Mouse (Mus musculus): ENCODE measurements at regions not wholly inside any gene's neighbourhood (a gene's known extent, or its start where the extent isn't known, plus 50 kb on each side); places are given as distances from the start of the nearest gene placed in this dataset.

DNA sequence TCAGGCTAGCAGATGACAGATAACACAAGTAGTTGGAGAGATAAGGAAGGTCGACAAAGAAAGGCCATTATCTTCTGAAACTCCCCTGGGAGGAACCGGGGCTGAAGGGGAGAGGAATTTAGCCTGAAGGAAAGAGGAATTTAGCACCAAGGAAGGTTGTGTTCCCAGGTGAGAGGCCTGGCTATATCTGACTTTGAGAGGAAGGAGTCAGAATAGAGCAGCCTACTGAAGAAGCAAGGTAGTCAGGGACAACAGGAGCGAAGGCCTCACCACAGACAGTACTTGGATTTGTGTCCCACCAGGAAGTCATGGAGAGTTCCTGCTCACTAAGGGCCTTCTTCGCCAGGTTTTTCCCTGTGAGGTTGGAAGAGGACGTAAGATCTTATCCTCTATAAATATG is 102.2 kb downstream of the Tmco5 start:
- no peak for DNase-seq

DNA sequence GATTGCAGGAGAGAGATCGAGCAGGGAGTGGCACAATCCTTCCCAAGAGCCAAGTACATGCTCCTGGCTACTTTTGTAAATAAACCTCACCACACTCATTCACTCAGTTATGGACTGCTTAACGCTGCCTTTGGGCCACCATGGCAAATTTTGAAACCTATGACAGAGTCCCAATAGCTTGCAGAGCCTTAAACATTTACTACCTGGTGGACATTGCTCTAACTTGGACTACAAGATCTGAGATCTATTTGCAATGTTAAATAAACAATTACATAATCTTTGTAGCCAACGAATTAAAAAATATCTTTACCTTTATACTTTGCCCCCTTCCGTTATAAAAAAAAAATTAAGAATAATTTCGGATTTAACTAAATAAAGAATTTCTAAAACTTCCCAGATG is 104.9 kb downstream of the Tmco5 start:
- no peak for DNase-seq

DNA sequence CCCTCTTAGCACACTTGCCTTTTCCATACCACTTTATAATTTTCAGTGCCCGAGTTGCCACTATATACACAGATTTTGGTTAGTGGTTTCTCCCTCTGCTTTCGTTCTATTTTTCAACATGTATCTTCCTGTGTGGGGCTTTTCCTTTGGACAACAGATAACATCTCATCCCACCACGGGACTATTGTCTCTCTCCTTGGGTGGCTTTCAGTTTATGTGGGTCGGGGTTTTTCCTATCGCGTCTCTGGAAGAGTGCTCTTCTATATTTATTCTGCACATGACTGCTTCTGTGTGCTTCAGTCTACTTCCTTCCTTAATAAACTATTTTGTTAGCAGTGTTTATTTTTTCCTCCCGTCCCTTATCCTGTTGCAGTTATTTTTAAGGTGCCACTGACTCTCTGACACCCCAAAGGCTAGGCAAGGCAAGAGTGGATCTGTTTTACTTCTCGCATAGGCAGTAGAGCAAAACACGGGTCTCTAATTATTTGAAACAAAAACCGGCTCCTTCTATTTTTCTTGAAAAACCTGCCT is 105.4 kb downstream of the Tmco5 start:
- no peak for DNase-seq

DNA sequence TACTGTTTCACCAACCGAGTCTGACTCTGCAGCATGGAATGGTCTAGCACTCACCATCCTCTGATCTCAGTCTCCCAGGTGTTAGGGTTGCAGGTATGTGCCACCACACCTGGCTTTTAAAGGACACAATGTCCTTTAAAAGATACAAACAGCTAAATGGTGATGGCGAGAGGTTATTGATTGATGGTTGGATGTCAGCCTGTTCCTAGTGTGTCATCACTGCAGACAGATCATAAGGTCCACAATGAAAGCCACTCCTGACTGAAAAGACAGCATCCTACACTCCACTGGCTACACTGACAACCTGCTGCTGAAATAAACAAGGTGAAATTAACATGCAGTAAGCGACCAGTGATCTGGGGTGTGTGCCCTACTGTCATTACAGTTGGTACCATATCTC is 106.1 kb downstream of the Tmco5 start:
- DNase-seq = no peak

DNA sequence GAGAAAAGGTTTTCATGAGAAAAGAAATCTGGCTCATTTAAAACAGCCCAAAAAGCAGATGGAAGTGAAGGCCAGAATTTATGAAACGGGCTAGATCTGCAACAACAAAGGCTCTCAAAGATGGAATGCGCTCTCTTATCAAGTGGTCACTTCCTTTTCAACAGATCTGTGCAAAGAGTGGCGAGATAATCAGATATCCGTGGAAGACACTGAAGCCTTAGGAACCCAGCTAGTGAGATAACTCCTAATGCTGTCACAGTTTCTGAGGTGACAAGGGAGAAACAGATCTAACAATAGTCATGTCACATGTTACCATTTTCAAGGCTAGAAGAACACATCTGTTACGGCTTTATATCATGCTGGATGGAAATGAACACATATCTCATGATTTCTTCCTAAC is 107.1 kb downstream of the Tmco5 start:
- no peak for DNase-seq

DNA sequence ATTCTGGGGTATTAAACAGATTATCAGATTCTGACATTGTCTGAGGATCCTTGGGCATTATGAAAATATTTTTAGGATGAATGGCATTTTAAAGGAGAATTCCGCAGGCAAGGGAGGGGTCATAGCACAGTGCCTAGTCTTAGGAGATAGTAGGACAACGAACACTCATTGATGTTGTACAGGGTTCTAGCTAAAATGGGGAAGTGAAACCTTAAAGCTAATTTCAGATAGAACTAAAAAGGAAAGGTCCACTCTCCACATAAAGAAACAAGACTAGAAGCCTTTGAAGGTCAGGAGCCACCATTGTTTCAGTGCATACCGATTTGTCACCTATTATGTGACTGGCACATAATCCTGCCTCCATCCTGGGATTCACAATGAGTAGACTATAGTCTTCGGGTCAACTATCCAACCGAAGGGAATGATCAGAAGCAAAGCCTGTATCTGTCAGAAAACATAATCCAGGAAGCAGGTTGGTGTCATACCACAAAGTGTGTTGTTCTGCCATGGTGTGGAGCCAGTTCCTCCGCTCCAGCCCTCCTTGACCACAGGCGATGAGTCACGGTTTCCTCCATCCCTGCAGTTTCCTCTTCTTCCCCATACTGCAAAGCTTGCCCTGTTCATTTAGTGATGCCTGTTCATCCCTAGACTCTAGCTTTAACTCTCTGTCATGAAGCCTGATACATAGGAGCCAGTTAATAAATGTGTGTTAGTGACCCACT is 110.6 kb downstream of the Tmco5 start:
- DNase-seq = no peak

DNA sequence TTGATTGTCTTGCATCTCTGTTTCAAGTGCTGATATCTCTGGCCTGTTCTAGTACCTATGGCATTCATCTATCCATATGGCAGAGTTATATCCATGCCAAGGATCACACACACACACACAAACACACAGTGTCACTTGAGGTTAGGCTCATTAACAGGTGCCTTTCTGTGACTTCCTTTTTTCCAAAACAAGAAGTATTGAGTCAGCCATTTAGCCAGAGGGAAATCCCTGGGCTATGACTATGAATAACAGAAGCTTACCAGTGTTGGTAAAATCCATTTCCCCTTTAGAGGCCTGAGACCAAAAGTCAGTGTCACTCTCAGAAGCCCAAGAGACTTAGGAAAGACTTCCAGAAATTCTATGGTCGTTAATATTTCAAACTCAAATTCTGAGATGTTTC is 111.6 kb downstream of the Tmco5 start:
- no peak for DNase-seq

DNA sequence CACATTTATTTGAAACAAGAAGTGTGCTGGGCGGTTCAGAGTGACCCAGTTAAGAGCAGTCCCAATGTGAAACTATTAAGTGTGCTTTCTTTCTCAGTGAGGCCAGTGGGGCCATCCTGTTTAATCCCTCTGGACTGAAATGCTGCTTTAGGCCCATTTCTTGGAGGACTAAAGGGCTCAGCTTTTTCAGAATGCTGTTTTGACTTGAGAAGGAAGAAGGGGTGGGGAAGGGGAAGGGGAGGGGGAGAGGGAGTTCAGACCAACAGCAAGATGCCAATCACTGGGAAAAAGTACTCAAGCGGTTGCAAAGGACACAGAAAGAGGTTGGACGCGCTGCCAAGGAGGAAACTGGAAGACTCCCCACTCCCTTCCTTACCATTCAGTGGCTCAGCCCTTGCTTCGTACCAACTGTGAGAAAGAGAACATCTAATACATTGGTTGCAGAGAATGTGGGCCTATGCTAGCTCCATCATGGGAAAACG is 113.1 kb downstream of the Tmco5 start:
- no peak for DNase-seq

DNA sequence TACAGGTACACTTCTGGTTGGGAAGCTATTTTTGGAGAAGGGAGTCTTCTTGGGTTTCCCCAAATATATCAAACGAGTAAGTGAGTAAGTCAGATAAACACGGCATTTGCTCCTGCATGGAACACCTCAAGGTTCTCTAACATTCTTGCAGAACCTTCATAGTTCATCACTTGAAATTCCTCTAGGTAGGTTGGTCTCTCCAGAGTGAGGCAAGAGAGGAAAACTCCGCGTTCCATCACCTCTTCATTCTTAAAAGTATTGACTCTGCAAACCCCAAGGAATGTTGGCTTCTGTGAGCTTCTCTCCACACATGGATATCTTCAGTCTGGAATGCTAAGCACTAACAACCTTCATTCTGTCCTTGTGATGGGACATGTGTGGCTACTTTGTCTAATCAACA is 115.2 kb downstream of the Tmco5 start:
- no peak for DNase-seq

DNA sequence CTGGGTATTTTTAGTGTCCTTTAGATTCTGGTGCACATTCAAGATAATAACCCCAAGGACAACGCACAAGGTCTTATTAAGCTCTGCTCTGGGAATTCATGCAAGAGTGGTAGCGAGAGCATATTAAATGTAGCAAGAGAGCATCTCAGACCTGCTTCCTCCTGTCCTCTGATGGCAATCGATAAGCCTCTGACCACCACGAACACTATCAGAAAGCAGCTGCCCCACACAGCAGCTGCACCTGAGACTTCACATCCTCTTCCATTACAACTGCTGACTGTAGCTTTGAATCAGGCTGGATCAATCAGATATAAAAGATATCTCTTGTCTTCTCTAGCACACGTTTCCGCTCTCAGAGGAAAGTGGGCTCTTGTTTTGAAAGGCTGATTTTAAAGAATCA is 117.8 kb downstream of the Tmco5 start:
- DNase-seq = no peak

DNA sequence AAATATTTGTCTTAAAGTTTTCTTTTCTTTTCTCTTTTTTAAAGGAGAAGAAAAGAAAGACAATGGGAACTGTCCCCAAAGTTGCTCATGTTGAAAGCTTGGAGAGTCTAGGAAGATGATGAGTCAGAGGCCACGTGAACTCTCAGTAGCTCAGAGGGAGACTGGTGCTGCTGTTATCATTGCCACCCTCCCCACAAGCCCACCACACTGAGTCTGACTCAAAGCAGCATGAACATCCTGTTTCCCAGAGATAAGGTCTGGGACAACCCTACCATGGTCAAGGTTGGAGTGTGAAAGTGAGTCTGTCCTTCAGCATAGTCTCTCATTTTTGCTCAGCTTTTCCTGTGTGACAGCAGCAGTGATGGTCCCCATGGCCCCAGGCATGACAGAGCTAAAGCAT is 120.3 kb downstream of the Tmco5 start:
- no peak for DNase-seq

DNA sequence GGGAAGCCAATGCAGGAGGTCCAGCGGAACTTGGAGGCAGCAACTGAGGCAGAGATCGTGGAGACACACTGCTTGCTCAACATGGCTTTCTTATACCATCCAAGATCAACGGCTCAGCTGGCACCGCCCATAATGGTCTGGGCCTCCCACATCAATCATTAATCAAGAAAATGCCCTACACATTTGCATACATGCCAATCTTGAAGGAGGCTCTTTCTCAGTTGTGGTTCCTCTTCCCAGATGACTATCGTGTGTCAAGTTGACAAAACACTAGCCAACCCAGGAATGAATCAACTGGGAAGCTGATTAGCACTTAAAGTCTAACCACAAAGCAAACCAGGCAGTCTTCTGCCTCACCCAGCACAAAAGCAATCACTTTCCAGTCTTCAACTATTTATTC is 121.1 kb downstream of the Tmco5 start:
- DNase-seq = no peak

DNA sequence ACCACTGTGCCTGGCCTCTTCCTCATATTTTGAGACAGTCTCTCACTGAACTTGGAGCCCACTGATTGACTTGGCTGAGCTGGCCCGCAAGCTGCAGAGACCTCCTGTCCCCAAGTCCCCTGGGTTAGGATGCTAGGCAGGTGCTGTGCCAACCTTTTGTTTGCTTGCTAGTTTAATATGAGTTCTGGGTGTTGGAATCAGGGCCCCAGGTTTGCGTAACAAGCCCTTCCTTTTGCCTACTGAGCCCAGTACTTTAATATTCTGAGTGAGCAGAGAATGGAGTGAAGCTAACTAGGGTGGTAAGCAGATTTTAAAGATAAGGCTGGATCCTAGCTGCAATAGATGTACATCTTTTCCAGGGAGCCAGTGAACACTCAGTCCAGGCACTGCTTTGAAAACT is 117.2 kb upstream of the Spred1 start:
- no peak for DNase-seq

DNA sequence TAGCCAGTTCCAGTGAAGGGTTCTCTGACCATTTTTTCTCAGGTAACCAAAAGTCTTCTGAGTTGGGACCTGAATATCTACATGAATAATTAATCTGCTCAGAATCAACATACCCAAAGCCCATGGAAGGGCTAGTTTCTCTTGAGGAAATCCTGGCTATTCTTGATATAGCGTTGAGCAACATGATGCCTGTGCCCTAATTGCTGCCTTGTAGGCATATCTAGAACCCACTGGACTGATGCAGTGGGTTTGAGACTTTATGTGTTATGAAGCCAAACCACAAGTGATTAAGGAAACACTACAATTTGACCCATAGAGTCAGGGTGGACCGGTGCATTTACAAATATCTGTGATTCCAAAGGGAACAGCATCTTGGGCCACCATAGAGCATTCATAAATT is 114.3 kb upstream of the Spred1 start:
- DNase-seq = no peak

DNA sequence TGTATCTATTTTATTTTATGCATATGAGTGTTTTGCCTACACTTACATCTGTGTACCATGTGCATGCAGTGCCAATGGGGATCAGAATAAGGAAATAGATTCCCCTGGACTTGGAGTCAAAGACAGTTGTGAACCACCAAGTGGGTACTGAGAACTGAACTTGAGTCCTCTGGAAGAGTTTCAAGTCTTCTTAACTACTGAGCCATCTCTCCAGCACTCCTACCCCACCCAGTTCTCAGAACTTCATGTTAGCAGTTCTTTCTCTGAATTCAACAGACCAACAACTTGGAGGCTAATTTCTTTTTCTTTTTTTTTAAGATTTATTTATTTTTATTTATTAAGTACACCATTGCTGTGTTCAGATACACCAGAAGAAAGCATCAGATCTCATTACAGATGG is 112.3 kb upstream of the Spred1 start:
- DNase-seq = no peak

DNA sequence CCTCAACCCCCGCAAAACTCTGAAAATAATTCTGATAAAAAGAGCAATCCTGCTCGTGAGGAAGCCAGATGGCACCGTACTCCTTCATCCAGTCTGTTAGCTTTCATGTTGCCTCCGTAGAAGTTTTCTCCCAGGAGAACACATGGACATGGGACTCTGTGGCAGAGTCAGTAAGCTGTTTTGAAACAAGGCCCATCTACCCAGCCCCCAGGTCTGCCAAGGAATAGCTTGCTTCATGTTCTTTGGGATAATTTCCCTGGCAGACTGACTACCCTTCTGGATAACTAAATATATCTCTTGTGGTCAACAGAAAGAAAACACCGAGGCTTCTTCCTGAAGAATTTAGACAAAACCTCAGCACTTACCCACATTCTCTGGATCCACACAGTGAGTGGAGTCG is 111.2 kb upstream of the Spred1 start:
- no peak for DNase-seq

DNA sequence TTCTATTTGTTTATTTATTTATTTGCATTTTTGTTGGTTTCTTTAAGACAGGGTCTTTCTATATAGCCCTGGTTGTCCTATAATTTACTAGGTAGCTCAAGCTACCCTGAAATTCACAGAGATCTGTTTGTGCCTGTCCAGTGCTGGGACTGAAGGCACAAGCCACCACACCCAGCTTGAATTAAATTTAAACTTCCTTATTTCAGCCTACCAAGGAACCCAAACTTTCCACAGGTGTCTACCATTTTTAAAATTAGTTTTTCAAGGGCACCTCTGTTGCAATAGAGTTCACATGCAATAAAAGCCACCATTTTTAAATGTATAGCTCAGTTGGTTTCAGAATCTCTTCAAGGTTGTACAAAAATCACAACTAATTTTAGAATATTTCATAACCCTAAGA is 110.2 kb upstream of the Spred1 start:
- no peak for DNase-seq

DNA sequence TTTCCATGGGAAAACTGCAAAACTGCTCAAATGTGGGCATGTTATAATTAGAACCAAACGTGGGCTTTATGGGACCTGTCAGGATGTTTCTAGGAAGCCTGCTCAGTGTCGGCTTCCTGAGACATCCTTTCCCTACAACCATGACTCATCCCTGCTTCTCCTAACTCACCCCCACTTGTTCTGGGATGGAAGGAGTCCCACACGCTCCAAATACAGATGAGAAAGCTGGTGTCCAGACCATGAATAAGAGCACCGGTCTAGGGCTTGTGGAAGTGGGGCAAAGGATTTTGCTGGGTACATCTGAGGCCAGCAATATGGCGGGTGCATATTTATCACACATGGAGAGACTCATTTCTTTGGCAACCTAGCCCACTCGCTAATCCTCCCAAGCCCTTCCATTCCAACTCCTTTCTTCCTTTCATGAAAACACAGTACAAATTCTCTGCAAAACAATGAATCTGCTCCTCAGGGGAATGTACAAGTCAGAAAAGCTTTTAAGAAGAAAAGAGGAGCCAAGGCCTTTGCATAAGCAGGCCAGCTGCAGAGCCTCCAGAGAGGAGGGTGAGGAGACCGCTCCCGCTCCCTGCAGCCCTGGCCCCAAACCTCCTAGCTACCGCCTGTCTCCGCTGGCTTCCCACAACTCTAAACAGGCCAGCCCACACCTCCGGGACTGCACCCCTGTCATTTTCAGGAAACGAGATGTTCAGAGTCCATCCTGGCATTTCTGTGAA is 103.1 kb upstream of the Spred1 start:
- DNase-seq = peak; percentile 60 to 83

DNA sequence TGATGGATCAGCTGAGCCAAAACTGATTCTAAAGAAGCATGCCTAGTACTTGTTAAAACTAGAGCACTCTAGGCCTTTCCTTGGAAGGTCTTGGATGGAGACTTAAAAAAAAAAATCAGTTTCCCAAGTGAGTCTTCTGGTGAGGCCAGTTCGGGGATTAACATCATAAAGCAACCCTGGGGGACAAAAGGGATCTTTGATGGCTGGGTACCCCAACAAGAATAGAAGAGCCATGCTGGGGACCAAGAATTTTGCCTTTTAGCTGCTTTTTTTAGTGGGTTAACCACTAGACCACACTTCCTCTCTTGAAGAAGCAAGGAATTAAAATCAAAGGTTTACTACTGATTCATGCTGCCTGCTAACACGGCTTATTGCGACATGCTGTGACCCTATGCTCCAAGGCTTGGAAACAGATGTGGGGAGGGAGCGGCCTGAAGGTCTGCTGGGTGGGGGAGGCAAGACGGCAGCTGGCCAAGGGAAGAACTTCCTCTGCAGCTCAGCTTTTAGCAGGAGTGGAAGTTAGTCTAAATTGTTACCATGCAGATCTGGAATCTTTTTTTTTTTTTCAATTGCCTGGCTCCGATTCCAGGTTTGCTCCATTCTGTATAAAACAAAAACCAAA is 102.1 kb upstream of the Spred1 start:
- peak; percentile 84 to 93 for DNase-seq

DNA sequence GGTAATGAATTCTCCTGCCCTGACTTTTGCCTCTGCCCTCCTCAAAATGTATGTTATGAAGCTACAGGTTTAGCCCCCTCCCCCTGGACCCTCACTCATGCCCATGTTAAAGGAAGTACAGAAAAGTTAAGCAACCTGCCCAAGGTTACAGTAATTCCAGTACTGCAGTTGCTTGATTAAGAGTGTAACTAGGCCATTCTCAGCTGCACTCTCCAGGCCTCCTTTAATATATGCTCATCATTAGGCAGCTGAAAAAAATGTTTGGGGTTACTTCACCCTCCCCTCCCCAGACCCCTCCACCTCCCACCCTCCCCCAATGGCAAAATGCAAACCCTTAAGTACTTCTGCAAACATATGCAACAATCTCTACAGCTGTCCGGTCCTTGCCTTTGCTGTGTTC is 101.6 kb upstream of the Spred1 start:
- no peak for DNase-seq

DNA sequence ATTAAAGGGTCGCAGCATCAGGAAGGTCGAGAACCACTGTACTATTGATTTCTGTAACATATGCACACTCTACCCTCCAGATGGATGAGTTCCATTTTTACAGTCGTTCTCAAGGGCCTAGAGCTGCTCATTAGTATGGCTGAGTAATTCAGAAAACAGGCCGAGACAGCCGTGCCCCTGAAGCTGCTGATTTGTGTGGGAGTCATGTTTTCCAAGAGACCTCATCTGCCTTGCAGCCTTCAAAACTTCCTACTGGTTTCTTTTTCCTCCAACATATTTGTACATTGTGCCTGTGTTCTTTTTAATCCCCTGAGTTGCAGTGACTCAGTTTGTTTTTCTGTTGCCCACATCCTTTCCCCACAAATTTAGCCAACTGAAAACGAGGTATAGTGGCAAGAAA is 99.4 kb upstream of the Spred1 start:
- no peak for DNase-seq

DNA sequence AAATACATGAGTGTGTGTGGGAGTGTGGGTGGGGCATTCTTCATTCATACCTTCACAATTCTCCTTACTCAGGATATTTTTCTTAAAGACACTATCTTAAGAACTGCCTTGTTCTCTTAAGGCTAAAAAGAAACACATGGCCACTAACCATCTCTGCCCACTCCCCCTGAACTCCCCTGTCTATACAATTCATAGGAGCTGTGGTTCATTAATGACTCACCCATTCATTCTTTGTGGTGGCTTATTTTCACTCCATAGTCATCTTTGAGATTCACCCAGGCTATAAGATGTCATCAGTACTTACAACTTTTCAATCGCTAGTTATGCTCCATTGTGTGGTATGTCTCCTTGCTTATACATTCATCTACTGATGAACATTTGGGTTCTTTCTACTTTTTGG is 97.7 kb upstream of the Spred1 start:
- no peak for DNase-seq

DNA sequence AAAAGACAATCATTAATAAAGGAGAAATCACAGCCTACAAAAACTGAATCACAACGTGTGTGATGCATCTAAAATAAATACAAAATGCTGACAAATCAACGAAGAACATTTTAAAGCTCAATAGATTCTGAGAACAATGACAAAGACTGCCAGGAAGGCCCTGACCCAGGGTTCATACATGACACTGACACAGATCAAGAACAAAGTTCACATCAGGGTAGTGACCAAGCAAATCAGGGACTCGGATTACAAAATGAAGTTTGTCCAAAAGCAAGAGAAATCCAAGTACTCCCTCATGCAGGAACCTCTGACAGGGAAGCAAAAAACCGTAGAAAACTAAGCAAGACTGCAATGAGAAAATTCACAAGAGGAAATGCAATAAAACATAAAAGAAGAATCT is 94.1 kb upstream of the Spred1 start:
- DNase-seq = no peak

DNA sequence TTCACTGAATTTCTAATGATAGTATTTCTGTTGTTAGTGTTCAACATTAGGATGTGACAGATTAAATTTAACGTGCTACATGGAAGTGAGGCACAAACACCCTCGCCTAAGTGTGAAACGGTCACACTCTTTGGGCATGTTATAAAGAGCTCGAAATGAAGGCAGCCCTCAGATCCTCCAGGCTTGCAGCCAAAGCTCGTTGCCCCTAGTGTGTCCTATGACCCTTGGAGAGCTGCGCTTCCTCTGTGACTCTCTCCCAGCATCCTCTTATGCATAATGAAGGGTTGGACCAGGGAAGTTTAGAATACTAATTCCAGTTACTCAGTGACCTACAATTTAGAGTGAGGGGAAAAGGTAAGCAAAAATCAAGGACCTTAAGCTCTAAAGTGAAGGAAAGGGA is 92.4 kb upstream of the Spred1 start:
- DNase-seq = peak; percentile 54 to 57

Data from kidney, postnatal 25 days (tissue).